Mouse (Mus musculus) small intestine, adult 2 months (tissue): Measurements from ENCODE around the gene Tent5c.

ENCODE experiments used
- CTCF ChIP-seq: fragments of 200-500 bp; IDR thresholded peaks from 2 replicates; pipeline ENCODE4 v1.5.1; 2012; ENCODE audit warnings: low read depth, mild to moderate bottlenecking, control low read depth, inconsistent platforms, low read length, moderate library complexity, mixed read lengths; ENCODE audit not compliant: insufficient replicate concordance, insufficient read length; ENCODE audit errors: extremely low read depth
- POLR2A ChIP-seq: fragments of 200-500 bp; IDR thresholded peaks from 2 replicates; pipeline ENCODE4 v1.6.1; 2012; ENCODE audit warnings: low read depth, mild to moderate bottlenecking, control low read depth, inconsistent platforms, low read length, moderate library complexity

- no peak for TF ChIP-seq CTCF
- no peak for TF ChIP-seq POLR2A
Measured at GRCm38 (mm10) chr3:100442499-100442898, 46.6 kb downstream of the Tent5c start.
